Mouse (Mus musculus) myocyte (in vitro differentiated cells): ENCODE data around the gene Map3k19.

Experiments
- CEBPB ChIP-seq: IDR thresholded peaks from 2 replicates; pipeline ENCODE4 v1.6.1; 2011; ENCODE audit warnings: mild to moderate bottlenecking, moderate library complexity; ENCODE audit not compliant: poor library complexity, insufficient read depth, severe bottlenecking
- E2F4 ChIP-seq: IDR thresholded peaks from one replicate; pipeline ENCODE4 v1.6.1; 2011; ENCODE audit warnings: mild to moderate bottlenecking, control low read depth, moderate library complexity; ENCODE audit not compliant: insufficient read depth
- MAX ChIP-seq: IDR thresholded peaks from one replicate; pipeline ENCODE4 v1.6.1; 2011; ENCODE audit warnings: low read depth, mild to moderate bottlenecking, control low read depth
- MYOD1 ChIP-seq, 3 experiments: IDR thresholded peaks; one replicate each; pipeline ENCODE4 v1.6.1; 2011; ENCODE audit warnings: control low read depth in 2 of 3, low read depth in 2 of 3, mild to moderate bottlenecking in 2 of 3, moderate library complexity in 1 of 3; ENCODE audit not compliant: insufficient read length in 2 of 3, control insufficient read depth in 1 of 3
- POLR2A ChIP-seq: IDR thresholded peaks from one replicate; pipeline ENCODE4 v1.6.1; 2011; ENCODE audit warnings: low read depth, mild to moderate bottlenecking, control low read depth, moderate library complexity; ENCODE audit not compliant: insufficient read length
- POLR2AphosphoS2 ChIP-seq: IDR thresholded peaks from one replicate; pipeline ENCODE4 v1.6.1; 2011; ENCODE audit warnings: low read depth, control low read depth; ENCODE audit not compliant: insufficient read length
- REST ChIP-seq: IDR thresholded peaks from one replicate; pipeline ENCODE4 v1.6.1; 2011; ENCODE audit warnings: mild to moderate bottlenecking, control low read depth, moderate library complexity; ENCODE audit not compliant: insufficient read depth, insufficient read length
- SRF ChIP-seq: IDR thresholded peaks from one replicate; pipeline ENCODE4 v1.6.1; 2011; ENCODE audit warnings: low read depth; ENCODE audit not compliant: control insufficient read depth, insufficient read length
- TCF12 ChIP-seq: IDR thresholded peaks from one replicate; pipeline ENCODE4 v1.6.1; 2011; ENCODE audit warnings: mild to moderate bottlenecking, control low read depth; ENCODE audit not compliant: poor library complexity, insufficient read depth, severe bottlenecking
- USF1 ChIP-seq: IDR thresholded peaks from one replicate; pipeline ENCODE4 v1.6.1; 2011; ENCODE audit warnings: low read depth, mild to moderate bottlenecking, control low read depth, moderate library complexity

DNA sequence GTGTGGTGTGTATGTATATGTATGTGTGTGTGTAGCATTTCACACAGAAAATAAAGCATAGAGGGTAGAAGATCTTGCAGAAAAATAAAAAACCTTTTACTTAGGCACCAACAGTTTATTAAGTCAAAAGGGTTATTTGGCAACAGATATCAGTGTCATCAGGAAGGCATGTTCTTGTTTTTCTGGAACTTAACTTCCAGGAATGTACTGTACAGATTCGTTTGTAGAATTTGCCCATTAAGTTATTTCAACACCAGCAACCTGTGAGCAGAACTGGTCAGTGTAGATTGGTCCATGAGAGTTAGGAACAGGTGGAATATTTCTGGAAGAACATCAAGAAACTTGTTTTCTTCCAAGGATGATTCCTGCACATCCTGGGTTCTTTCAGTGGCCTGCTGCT, 44.6 kb upstream of the Map3k19 start:
- no peak for TF ChIP-seq USF1
- no peak for TF ChIP-seq POLR2A
- no peak for TF ChIP-seq REST
- no peak for TF ChIP-seq TCF12
- TF ChIP-seq E2F4: no peak
- no peak for TF ChIP-seq MYOD1 (IDR thresholded peaks at IDR 0.05; ENCODE audit: control insufficient read depth in 1 of 3, insufficient read length in 2 of 3, low read depth in 2 of 3)
- TF ChIP-seq MAX: no peak
- no peak for TF ChIP-seq CEBPB
- TF ChIP-seq POLR2AphosphoS2: no peak
- TF ChIP-seq SRF: no peak
